Mouse (Mus musculus) liver, adult 2 months (tissue): Measurements from ENCODE around the gene Hmgb3. TPM values are rescaled to one million over a fixed set of nuclear protein-coding genes. Genes with fewer than 3 reads are reported as not detected.

Experiments used
- DNase-seq: peaks from one replicate; pipeline ENCODE4 v3.0.0-alpha.2; 2011; ENCODE audit warnings: low read depth, low spot score; ENCODE audit errors: extremely low read depth
- H3K27ac ChIP-seq: fragments of 200-500 bp; replicated peaks from 2 replicates; pipeline ENCODE4 v1.5.1; 2012; ENCODE audit warnings: low read depth, mild to moderate bottlenecking, control low read depth, inconsistent platforms, low read length; ENCODE audit not compliant: insufficient read depth
- H3K27me3 ChIP-seq: fragments of 200-500 bp; 2 replicates; pipeline ENCODE4 v1.6.1; 2012; ENCODE audit warnings: mild to moderate bottlenecking, moderate library complexity, low read length, inconsistent platforms; ENCODE audit not compliant: control insufficient read depth, insufficient read depth
- H3K36me3 ChIP-seq: fragments of 200-500 bp; 2 replicates; pipeline ENCODE4 v1.6.1; 2012; ENCODE audit warnings: low read length, inconsistent platforms; ENCODE audit not compliant: control insufficient read depth, insufficient read depth
- H3K4me1 ChIP-seq: fragments of 200-500 bp; 2 replicates; pipeline ENCODE4 v1.6.1; 2011; ENCODE audit warnings: low read length; ENCODE audit not compliant: control insufficient read depth, insufficient read depth
- H3K4me3 ChIP-seq: fragments of 200-500 bp; 2 replicates; pipeline ENCODE4 v1.5.1; 2011; ENCODE audit warnings: low read depth, mild to moderate bottlenecking, control low read depth, low read length, moderate library complexity; ENCODE audit not compliant: insufficient read depth
- H3K79me2 ChIP-seq: fragments of 200-500 bp; 2 replicates; pipeline ENCODE4 v1.6.1; 2012; ENCODE audit warnings: inconsistent platforms, mild to moderate bottlenecking, low read length, moderate library complexity; ENCODE audit not compliant: control insufficient read depth, insufficient read depth
- H3K9ac ChIP-seq: fragments of 200-500 bp; 2 replicates; pipeline ENCODE4 v1.6.1; 2012; ENCODE audit warnings: low read depth, mild to moderate bottlenecking, control low read depth, inconsistent platforms, low read length
- CTCF ChIP-seq: fragments of 200-500 bp; IDR thresholded peaks from 2 replicates; pipeline ENCODE4 v1.5.1; 2011; ENCODE audit warnings: low read depth, low read length, control low read depth
- POLR2A ChIP-seq: fragments of 200-500 bp; IDR thresholded peaks from 2 replicates; pipeline ENCODE4 v1.6.1; 2011; ENCODE audit warnings: low read length, control low read depth; ENCODE audit not compliant: insufficient read depth; ENCODE audit errors: extremely low read depth
- WGBS: fragments of 180-500 bp; shearing (Covaris S2); methylation state at CpG from one replicate; pipeline ENCODE4 v1.1.7; 2018; 5-methylcytosine and 5-hydroxymethylcytosine counted together
- polyA plus RNA-seq: library from polyadenylated mRNA; depleted of rRNA; stranded (reverse); fragments of >200 nt; gene quantifications from 2 replicates; pipeline ENCODE4 v1.2.3, GENCODE M21; 2012
- total RNA-seq: library from RNA; depleted of rRNA; stranded (reverse); fragments of >200 nt; gene quantifications from 2 replicates; pipeline ENCODE4 v1.2.3, GENCODE M21; 2014

The Hmgb3 gene
- total and polyA plus RNA-seq, 2 experiments = 2.4 to 9.4 TPM

DNA sequence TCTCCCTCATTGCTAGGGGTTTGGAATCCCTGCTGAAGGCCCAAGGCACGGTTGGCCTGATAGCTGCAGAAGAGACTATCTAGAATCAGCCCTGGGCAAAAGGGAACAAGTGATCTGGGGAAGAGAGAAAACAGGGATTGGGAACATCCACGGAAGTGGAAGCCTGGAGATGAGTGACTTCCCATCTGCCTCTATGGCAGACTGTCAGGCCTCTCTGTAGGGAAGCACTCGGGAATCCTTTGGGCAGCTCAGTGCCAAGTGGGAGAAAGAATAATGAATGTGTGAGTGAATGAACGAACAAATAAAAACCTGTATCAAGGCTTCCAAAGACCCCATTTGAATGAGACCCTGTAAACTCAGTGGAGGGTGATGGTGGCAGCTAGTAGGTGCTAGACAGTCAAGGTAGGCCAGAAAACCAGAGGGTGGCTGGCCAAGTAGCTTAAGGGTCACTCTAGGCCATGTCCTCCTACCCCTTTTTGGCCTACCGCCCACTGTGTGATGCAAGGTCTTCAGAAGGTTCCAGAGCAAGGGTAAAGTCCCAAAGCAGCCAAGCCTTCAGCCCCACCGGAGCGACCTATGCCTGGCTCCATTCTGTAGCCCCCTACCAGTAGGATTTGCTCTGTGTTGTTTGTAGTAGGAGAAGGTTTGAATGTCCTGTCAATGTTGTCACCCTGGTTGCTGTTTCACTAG, 14.8 kb upstream of the Hmgb3 start:
- no peak overlapping the region for H3K9ac ChIP-seq
- H3K36me3 ChIP-seq = no peaks in the 10 kb centered on the region
- H3K27me3 ChIP-seq = no peaks in the 10 kb centered on the region
- peak; percentile 65 for DNase-seq
- H3K79me2 ChIP-seq = no peaks in the 10 kb centered on the region
- 59% methylated on average over 7 of the region's 7 CpGs for WGBS
- TF ChIP-seq POLR2A (no peak), CTCF (no peak)
- peaks cover 3% of the 10 kb centered on the region; the same call in 1 of the 2 replicates for H3K4me1 ChIP-seq
- H3K4me3 ChIP-seq = no peak overlapping the region
- H3K27ac ChIP-seq = no peak overlapping the region

DNA sequence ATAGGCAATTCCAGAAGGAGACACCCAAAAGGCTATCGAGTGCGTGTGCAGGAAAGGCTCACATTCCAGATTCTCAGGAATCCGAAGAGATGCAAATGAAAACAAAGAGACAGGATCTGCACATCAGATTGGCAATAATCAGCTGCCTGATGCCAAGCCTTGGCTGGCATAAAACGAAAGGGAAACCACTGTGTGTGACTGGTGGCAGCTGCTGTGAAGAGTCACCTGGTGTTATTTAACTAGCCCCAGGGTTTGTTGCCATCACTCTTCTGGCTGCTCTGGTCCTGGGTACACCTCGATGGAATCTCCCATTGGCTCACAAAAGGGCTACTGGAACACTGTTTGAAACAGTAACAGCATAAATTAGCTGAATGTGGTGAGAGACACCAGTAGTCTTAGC, 11.0 kb upstream of the Hmgb3 start:
- H3K27me3 ChIP-seq = no peaks in the 10 kb centered on the region
- no peak overlapping the region for H3K9ac ChIP-seq
- H3K4me1 ChIP-seq = peaks cover 3% of the 10 kb centered on the region; the same call in 1 of the 2 replicates
- DNase-seq = no peak
- H3K27ac ChIP-seq = no peak overlapping the region
- TF ChIP-seq POLR2A = no peak
- TF ChIP-seq CTCF = no peak
- no peaks in the 10 kb centered on the region for H3K36me3 ChIP-seq
- no peaks in the 10 kb centered on the region for H3K79me2 ChIP-seq
- WGBS = 47% methylated on average over 5 of the region's 5 CpGs
- no peak overlapping the region for H3K4me3 ChIP-seq

DNA sequence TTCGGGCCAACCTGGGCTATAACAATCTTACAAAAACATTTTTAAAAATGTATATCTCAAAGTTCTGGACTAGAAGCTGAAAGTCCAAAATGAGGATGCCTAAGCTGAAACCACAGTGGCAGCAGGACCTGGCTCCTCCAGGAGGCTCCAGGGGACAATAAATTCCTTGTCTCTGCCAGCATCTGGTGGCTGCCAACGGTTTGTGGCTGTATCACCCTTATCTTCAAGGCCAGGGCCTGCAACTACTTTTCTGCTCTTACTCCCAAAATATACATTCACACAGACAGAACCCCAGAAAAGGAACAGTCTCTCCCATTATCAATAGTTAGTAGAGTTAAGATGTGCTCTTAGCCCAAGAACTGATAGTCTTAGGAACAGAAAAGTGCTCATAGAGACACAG, 10.6 kb upstream of the Hmgb3 start:
- Histone ChIP-seq H3K27ac (no peak overlapping the region), H3K9ac (no peak overlapping the region), H3K4me3 (no peak overlapping the region), H3K4me1 (peaks cover 3% of the 10 kb centered on the region; the same call in 1 of the 2 replicates), H3K79me2 (no peaks in the 10 kb centered on the region), H3K27me3 (no peaks in the 10 kb centered on the region), H3K36me3 (no peaks in the 10 kb centered on the region)
- no peak for DNase-seq
- WGBS = 77% methylated on average over 2 of the region's 2 CpGs
- TF ChIP-seq POLR2A = no peak
- no peak for TF ChIP-seq CTCF

DNA sequence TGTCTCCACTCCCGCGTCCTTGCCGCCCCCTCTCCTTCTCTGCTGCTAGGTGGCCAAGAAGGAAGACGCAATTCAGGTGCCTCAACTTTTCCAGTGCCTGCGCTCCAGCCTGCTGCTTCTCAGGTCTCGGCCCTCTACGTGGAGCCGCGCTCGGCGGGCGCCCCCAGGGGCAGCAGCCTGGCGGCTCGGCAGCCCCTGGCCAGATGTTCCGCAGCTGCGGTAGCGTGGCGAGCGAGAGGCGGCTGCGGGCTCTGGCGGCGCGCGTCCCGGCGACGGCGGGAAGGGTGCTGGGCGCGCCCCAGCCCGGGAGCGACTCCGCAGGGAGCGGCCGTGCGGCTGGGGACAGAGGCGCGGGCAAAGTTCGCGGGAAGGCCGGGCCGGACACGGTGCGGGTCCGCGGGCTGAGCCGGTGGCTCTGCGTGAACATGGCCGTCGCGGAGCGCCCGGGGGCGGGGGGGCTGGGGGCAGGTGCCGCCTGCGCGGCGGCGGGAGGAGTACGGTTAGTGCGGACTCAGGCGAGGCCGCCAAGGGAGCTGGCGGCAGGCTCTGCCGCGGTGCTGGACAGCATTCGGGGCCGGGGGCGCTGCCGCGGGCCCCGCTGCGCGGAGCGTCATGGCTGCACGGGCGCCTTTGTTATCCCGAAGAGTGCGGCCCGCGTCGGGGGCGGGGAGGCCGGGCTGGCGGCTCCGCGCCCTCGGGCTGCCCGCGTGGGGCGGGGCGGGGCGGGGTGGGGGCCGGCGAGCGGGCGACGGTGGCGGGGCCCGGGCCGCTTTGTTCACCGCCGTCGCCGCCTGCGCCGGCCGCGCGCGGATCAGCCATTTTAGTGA, 610 bp downstream of the Hmgb3 start:
- no peaks in the 10 kb centered on the region for H3K27me3 ChIP-seq
- peak overlapping the region; percentile 95 for H3K9ac ChIP-seq
- WGBS = 0% methylated on average over 56 of the region's 112 CpGs
- H3K79me2 ChIP-seq = no peaks in the 10 kb centered on the region
- TF ChIP-seq POLR2A = no peak
- TF ChIP-seq CTCF = no peak
- H3K36me3 ChIP-seq = no peaks in the 10 kb centered on the region; the same call in 1 of the 2 replicates
- no peaks in the 10 kb centered on the region for H3K4me1 ChIP-seq
- no peak for DNase-seq
- H3K27ac ChIP-seq = peak overlapping the region; percentile 61
- peak overlapping the region; percentile 98 for H3K4me3 ChIP-seq

DNA sequence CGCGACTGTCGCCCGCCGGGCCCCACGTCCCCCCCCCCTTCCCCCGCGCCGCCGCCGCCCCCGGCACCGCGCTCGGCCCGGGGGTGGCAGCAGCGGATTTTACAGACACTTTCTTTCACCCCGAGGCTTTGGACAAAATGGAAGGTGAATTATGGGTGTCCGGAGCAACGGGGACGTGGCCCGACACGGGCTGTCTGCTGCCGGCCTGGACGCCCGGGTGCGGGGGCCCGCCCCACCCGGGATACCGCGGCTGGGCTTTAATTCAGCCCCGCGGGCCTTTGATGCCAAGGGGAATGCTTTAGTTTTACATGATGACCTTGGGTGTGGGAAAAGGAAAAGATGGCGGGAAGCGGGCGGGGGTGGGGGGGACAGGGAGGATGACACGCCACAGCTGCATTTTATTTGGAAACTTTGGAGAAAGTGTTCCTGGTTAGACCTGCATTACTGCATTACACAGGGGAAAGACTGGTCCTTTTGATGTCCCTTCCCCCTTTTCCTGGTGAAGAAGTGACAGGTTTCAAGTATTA, 1.3 kb downstream of the Hmgb3 start:
- DNase-seq = no peak
- no peaks in the 10 kb centered on the region for H3K27me3 ChIP-seq
- H3K4me3 ChIP-seq = peak overlapping the region; percentile 70; the same call in 1 of the 2 replicates
- H3K79me2 ChIP-seq = no peaks in the 10 kb centered on the region
- H3K27ac ChIP-seq = no peak overlapping the region
- no peaks in the 10 kb centered on the region; the same call in 1 of the 2 replicates for H3K36me3 ChIP-seq
- no peaks in the 10 kb centered on the region for H3K4me1 ChIP-seq
- no peak for TF ChIP-seq POLR2A
- TF ChIP-seq CTCF = no peak
- 1% methylated on average over 18 of the region's 37 CpGs for WGBS
- peak overlapping the region; percentile 64 for H3K9ac ChIP-seq

DNA sequence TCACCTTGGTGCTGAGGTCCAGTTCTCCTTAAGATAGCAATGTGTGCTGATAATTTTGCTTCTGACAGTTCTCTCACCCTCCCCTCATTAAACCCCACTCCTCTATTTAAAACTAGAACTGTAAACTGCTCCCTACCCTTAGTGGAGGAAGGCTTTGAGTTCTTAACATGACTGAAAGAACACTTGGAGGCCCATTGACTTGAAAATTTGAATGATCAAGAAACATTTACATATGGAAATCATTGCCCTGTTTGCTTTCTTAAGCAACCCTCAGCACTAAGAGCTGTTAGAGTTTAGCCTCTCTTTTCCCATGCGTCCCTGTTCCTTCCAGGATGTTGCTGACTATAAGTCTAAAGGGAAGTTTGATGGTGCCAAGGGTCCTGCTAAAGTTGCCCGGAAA, 3.6 kb downstream of the Hmgb3 start:
- no peak overlapping the region for H3K9ac ChIP-seq
- no peak overlapping the region for H3K27ac ChIP-seq
- 80% methylated on average over 2 of the region's 2 CpGs for WGBS
- H3K36me3 ChIP-seq = no peaks in the 10 kb centered on the region; the same call in 1 of the 2 replicates
- H3K27me3 ChIP-seq = no peaks in the 10 kb centered on the region
- no peak overlapping the region for H3K4me3 ChIP-seq
- H3K4me1 ChIP-seq = no peaks in the 10 kb centered on the region
- TF ChIP-seq POLR2A (no peak), CTCF (no peak)
- no peaks in the 10 kb centered on the region for H3K79me2 ChIP-seq
- DNase-seq = no peak
